Mouse (Mus musculus) G1E (cell line): Measurements from ENCODE around the gene Cxcl15. TPM values are rescaled to one million over a fixed set of nuclear protein-coding genes. Genes with fewer than 3 reads are reported as not detected.
"Not testable (repeated sequence)": the region's sequence is repeated elsewhere in the genome, so short reads cannot be mapped to it uniquely, and the experiment has no call there.

ENCODE experiments used
- ATAC-seq: 2 replicates; pipeline ENCODE4 v1.8.0; 2016; ENCODE audit warnings: mild to moderate bottlenecking; ENCODE audit not compliant: insufficient number of reproducible peaks, poor library complexity, low FRiP score, severe bottlenecking; ENCODE audit errors: extremely low read depth
- DNase-seq: peaks from one replicate; pipeline ENCODE4 v3.0.0; 2012; ENCODE audit warnings: low spot score
- H3K27me3 ChIP-seq: 2 replicates; pipeline ENCODE4 v1.6.1; 2012; ENCODE audit warnings: mild to moderate bottlenecking, low read length, inconsistent platforms; ENCODE audit not compliant: insufficient read depth
- H3K36me3 ChIP-seq: replicated peaks from 2 replicates; pipeline ENCODE3; 2012; ENCODE audit warnings: mild to moderate bottlenecking, inconsistent platforms
- H3K4me1 ChIP-seq: 2 replicates; pipeline ENCODE4 v1.6.1; 2012; ENCODE audit warnings: low read depth, low read length, inconsistent platforms, mixed read lengths; ENCODE audit not compliant: insufficient read depth
- H3K4me3 ChIP-seq: 2 replicates; pipeline ENCODE4 v1.5.1; 2012; ENCODE audit warnings: low read depth, mild to moderate bottlenecking, inconsistent platforms, low read length, moderate library complexity, mixed read lengths
- H3K9me3 ChIP-seq: replicated peaks from 2 replicates; pipeline ENCODE4 v1.6.1; 2012; ENCODE audit warnings: inconsistent platforms
- CTCF ChIP-seq: IDR thresholded peaks from 2 replicates; pipeline ENCODE4 v1.5.1; 2012; ENCODE audit warnings: low read depth, low read length, inconsistent platforms, mixed read lengths
- GATA1 ChIP-seq: IDR thresholded peaks from 2 replicates; pipeline ENCODE4 v1.6.1; 2012; ENCODE audit warnings: borderline replicate concordance, low read length, inconsistent platforms, mixed read lengths
- GATA2 ChIP-seq: IDR thresholded peaks from 2 replicates; pipeline ENCODE4 v1.6.1; 2012; ENCODE audit warnings: low read depth, low read length, inconsistent platforms, borderline replicate concordance
- POLR2AphosphoS5 ChIP-seq: IDR thresholded peaks from 2 replicates; pipeline ENCODE4 v1.6.1; 2012; ENCODE audit warnings: low read depth, low read length, inconsistent platforms; ENCODE audit not compliant: insufficient replicate concordance
- TAL1 ChIP-seq: conservative IDR thresholded peaks from 2 replicates; pipeline ENCODE4 v1.6.1; 2012; ENCODE audit warnings: low read depth, low read length, inconsistent platforms, mixed read lengths
- polyA plus RNA-seq: library from polyadenylated mRNA; stranded (reverse); fragments of >175 nt; gene quantifications from 2 replicates; pipeline ENCODE4 v1.2.3, GENCODE M21; 2012
- total RNA-seq, 2 experiments: library from RNA; stranded (forward) in 1 of 2; stranded (reverse) in 1 of 2; fragments of 200-1000 nt in 1 of 2; fragments of >200 nt in 1 of 2; fragmentation: Nextera tagmentation in 1 of 2; gene quantifications; 2 replicates each; pipeline ENCODE4 v1.2.3; 2014 to 2017

Cxcl15 gene
- total and polyA plus RNA-seq, 3 experiments = 0.11 TPM; not detected in 2

DNA sequence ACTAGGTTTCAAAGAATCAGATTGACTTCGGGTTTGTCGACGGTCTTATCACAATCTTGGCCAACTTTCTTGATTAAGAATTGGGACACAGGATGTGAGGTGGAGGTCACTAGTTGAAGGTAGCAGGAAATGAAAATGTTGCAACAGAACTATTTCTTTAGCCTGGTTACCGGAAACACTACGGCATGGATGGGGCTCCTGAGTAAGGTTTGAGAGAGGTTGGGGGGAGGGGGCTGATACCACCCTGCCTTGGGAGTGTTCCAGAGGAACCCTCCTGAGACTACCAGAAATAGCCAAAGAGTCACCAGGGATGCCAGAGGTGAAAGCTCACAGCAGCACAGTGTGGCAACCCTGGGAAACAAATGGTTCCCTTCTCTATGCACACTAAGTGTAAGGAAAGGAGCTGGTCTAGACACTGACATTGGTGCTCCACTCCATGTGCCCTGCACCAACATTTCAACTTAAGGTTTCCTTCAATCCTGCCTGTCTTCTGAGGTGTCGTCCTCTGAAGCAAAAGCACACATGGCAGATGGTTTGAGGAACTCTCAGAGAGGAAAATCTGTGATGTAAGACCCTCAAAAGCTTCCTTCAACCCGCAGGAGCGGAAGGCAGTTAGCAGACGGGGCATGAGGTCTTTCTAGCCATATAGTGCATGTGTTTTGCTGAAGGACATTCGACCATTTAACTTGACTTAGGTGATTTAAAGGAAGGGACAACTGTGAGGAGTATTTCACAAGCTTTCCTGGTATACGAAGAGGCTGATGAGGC is 4.8 kb upstream of the Cxcl15 start:
- Histone ChIP-seq H3K9me3 (no peaks in the 10 kb centered on the region), H3K4me1 (peaks cover 20% of the 10 kb centered on the region), H3K36me3 (no peaks in the 10 kb centered on the region), H3K27me3 (peaks cover 7% of the 10 kb centered on the region; the same call in 1 of the 2 replicates), H3K4me3 (no peak overlapping the region)
- TF ChIP-seq CTCF (no peak), GATA2 (no peak), POLR2AphosphoS5 (no peak)
- ATAC-seq (no peak), DNase-seq (no peak)

DNA sequence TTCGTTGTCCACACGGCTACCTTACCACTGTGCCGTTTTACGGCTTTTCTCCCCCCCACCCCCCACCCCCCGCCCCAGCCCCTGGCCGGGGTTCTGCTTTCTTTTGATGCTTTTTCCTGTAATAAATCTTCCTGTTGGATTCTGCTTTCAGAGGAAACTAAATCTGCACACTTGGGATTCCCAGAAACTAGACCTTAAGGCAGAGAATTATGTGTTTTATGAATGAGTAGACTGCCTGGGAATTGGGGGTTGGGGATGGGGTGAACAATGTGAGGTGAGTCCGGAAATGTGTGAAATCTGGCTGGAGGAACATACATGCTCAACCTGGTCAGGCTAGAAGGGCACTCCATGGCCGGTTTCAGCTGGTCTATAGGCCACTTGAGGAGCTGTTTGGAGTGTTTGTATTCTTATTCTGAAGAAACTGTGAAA is 4.2 kb upstream of the Cxcl15 start:
- no peak for DNase-seq
- TF ChIP-seq GATA1 (no peak), POLR2AphosphoS5 (no peak), CTCF (no peak), TAL1 (no peak), GATA2 (no peak)
- H3K9me3 ChIP-seq = no peaks in the 10 kb centered on the region
- H3K27me3 ChIP-seq = peaks cover 7% of the 10 kb centered on the region; the same call in 1 of the 2 replicates
- H3K4me1 ChIP-seq = peaks cover 15% of the 10 kb centered on the region
- no peak for ATAC-seq
- no peaks in the 10 kb centered on the region for H3K36me3 ChIP-seq
- no peak overlapping the region for H3K4me3 ChIP-seq

DNA sequence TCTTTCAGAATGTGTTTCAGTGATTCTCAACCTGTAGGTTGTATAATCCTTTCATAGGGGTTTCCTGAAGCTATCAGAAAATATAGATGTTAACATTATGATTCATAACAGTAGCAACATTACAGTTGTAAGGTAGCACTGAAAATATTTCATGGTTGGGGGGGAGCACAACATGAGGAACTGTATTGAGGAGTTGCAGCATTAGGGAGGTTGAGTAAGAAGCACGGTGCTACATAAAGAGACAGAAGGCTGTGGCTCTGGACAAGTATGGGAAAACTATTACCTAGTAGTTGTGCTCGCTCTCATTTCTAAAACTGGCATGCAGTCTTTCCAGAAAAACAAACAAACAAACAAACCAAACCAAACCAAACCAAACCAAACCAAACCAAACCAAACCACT is 1.1 kb downstream of the Cxcl15 start:
- not testable (repeated sequence) for H3K27me3 ChIP-seq, H3K36me3 ChIP-seq, H3K4me3 ChIP-seq, ATAC-seq, H3K4me1 ChIP-seq, H3K9me3 ChIP-seq, DNase-seq

DNA sequence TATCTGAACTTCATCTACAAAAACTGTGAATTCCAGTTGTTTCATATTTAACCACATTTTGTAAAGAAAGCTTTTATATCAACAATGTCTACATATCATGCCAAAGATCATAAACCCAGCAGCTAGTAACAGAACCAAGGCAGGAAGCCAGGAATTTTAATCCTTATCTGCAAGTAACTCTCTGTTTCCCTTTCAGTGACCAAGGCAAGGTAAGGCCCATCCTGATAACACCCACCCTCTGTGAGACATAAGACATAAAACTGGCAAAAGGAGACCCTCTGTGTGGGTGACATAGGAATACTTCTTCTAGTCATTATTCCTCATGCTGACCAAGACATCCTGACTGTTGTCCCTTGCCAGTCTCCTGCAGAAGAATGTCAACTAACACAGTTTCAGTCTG is 10.2 kb downstream of the Cxcl15 start:
- peaks cover 11% of the 10 kb centered on the region; the same call in 1 of the 2 replicates for H3K27me3 ChIP-seq
- TF ChIP-seq GATA1 (no peak), GATA2 (no peak), CTCF (no peak), POLR2AphosphoS5 (no peak), TAL1 (no peak)
- H3K4me1 ChIP-seq = no peaks in the 10 kb centered on the region
- DNase-seq (no peak), ATAC-seq (no peak)
- no peaks in the 10 kb centered on the region for H3K9me3 ChIP-seq
- H3K4me3 ChIP-seq = no peak overlapping the region
- no peaks in the 10 kb centered on the region for H3K36me3 ChIP-seq

DNA sequence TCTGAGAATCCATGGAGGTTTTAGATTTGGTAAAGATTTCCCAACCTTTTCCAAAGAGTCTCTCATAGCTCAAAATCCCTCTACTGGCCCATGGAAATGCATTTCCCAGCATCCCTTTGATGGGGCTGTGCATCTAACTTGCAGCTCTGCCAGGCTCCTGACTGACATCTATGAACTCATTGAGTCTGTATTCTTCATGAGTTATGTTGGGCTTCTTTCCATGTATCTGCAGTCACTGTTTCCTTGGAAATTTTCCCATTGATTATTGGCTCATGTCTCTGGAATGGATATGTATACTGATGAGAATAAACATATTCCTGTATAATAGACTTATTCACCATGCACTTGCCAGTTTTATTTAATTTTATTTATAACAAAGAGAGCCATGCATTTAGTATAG is 11.7 kb downstream of the Cxcl15 start:
- Histone ChIP-seq H3K4me1 (no peaks in the 10 kb centered on the region), H3K36me3 (no peaks in the 10 kb centered on the region), H3K4me3 (no peak overlapping the region), H3K27me3 (peaks cover 14% of the 10 kb centered on the region), H3K9me3 (no peaks in the 10 kb centered on the region)
- ATAC-seq (no peak), DNase-seq (no peak)
- TF ChIP-seq POLR2AphosphoS5 (no peak), CTCF (no peak), TAL1 (no peak)

DNA sequence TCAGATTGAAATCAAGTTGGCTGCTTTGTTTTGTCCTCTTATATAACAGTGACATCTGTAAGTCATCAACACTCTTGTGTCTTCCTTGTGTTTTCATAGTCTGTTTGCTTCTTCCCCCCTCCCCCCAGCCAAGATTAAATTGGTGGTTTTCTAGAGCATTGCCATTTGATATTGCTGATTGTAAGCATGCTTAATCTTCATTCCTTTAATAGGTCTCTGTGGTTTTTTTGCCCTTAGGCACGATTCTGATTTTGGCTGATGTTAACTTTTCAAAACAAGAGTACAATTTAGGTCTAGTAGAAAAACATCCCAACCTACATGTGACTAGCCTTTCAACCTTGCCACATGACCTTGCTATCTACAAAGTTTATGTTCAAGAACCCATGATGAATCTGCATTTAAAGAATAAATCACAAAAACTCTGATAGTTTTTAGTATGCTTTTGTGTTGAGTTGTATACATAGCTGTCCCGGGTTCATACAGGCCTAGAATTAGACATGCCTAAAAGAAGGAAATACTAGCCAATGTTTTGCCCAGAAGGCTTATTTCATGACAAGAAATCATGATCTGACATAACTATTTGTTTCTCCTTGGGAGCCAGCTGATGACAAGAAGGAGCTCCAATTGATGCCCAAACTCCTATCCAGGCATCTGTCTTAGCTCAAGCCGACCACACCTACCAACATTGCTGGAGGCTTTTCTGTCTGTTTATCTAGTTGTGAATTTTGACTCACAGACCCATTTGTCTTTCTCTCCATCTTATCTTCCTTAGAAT is 13.0 kb downstream of the Cxcl15 start:
- Histone ChIP-seq H3K36me3 (no peaks in the 10 kb centered on the region), H3K4me3 (no peak overlapping the region), H3K4me1 (no peaks in the 10 kb centered on the region), H3K9me3 (no peaks in the 10 kb centered on the region), H3K27me3 (peaks cover 15% of the 10 kb centered on the region)
- DNase-seq (no peak), ATAC-seq (no peak)
- TF ChIP-seq CTCF = no peak
- TF ChIP-seq GATA2 = no peak
- no peak for TF ChIP-seq POLR2AphosphoS5
- no peak for TF ChIP-seq GATA1
- TF ChIP-seq TAL1 = no peak
